Mouse (Mus musculus) myocyte (in vitro differentiated cells): ENCODE measurements around the gene Gm29094.

Experiments
- POLR2A ChIP-seq: IDR thresholded peaks from one replicate; pipeline ENCODE4 v1.6.1; 2011; ENCODE audit warnings: low read depth, mild to moderate bottlenecking, control low read depth, moderate library complexity; ENCODE audit not compliant: insufficient read length
- POLR2AphosphoS2 ChIP-seq: IDR thresholded peaks from one replicate; pipeline ENCODE4 v1.6.1; 2011; ENCODE audit warnings: low read depth, control low read depth; ENCODE audit not compliant: insufficient read length
- REST ChIP-seq: IDR thresholded peaks from one replicate; pipeline ENCODE4 v1.6.1; 2011; ENCODE audit warnings: mild to moderate bottlenecking, control low read depth, moderate library complexity; ENCODE audit not compliant: insufficient read depth, insufficient read length
- TCF12 ChIP-seq: IDR thresholded peaks from one replicate; pipeline ENCODE4 v1.6.1; 2011; ENCODE audit warnings: mild to moderate bottlenecking, control low read depth; ENCODE audit not compliant: poor library complexity, insufficient read depth, severe bottlenecking
- USF1 ChIP-seq: IDR thresholded peaks from one replicate; pipeline ENCODE4 v1.6.1; 2011; ENCODE audit warnings: low read depth, mild to moderate bottlenecking, control low read depth, moderate library complexity

GRCm38 (mm10) chr9:89226071-89226470, 26.9 kb downstream of the Gm29094 start:
- TF ChIP-seq USF1: no peak
- no peak for TF ChIP-seq POLR2AphosphoS2
- TF ChIP-seq REST: no peak
- TF ChIP-seq POLR2A: no peak
- TF ChIP-seq TCF12: no peak
